Mouse (Mus musculus): ENCODE results near the gene Lcmt1. TPM values are rescaled to one million over a fixed set of nuclear protein-coding genes. Genes with fewer than 3 reads are reported as not detected.

Lcmt1 gene
- total RNA-seq, 1 experiment from 2014 or later: 21.5 TPM

- ATAC-seq (replicated peaks; ENCODE audit: insufficient number of reproducible peaks, low FRiP score, low TSS enrichment, poor library complexity, severe bottlenecking): no peak
Observed at GRCm38 (mm10) chr7:123389686-123390280, 20.2 kb downstream of the Lcmt1 start.

- no peak for ATAC-seq (replicated peaks; ENCODE audit: insufficient number of reproducible peaks, low FRiP score, low TSS enrichment, poor library complexity, severe bottlenecking)
Observed at GRCm38 (mm10) chr7:123394271-123394670, 24.7 kb downstream of the Lcmt1 start.

GRCm38 (mm10) chr7:123396900-123397299, 27.3 kb downstream of the Lcmt1 start:
- ATAC-seq (replicated peaks; ENCODE audit: insufficient number of reproducible peaks, low FRiP score, low TSS enrichment, poor library complexity, severe bottlenecking): no peak

- ATAC-seq (replicated peaks; ENCODE audit: insufficient number of reproducible peaks, low FRiP score, low TSS enrichment, poor library complexity, severe bottlenecking): peak; percentile 66
Observed at GRCm38 (mm10) chr7:123397369-123397768, 27.8 kb downstream of the Lcmt1 start.

GRCm38 (mm10) chr7:123397931-123398330, 28.3 kb downstream of the Lcmt1 start:
- ATAC-seq (replicated peaks; ENCODE audit: insufficient number of reproducible peaks, low FRiP score, low TSS enrichment, poor library complexity, severe bottlenecking): no peak

- no peak; the same call in 1 of the 2 replicates for ATAC-seq (replicated peaks; ENCODE audit: insufficient number of reproducible peaks, low FRiP score, low TSS enrichment, poor library complexity, severe bottlenecking)
Observed at GRCm38 (mm10) chr7:123398828-123399227, 29.2 kb downstream of the Lcmt1 start.

- no peak for ATAC-seq (replicated peaks; ENCODE audit: insufficient number of reproducible peaks, low FRiP score, low TSS enrichment, poor library complexity, severe bottlenecking)
Observed at GRCm38 (mm10) chr7:123399286-123399685, 29.7 kb downstream of the Lcmt1 start.

- ATAC-seq (replicated peaks; ENCODE audit: insufficient number of reproducible peaks, low FRiP score, low TSS enrichment, poor library complexity, severe bottlenecking): no peak
Observed at GRCm38 (mm10) chr7:123401121-123401520, 31.5 kb downstream of the Lcmt1 start.

- ATAC-seq (replicated peaks; ENCODE audit: insufficient number of reproducible peaks, low FRiP score, low TSS enrichment, poor library complexity, severe bottlenecking): no peak
Observed at GRCm38 (mm10) chr7:123404198-123404597, 34.6 kb downstream of the Lcmt1 start.

- ATAC-seq (replicated peaks; ENCODE audit: insufficient number of reproducible peaks, low FRiP score, low TSS enrichment, poor library complexity, severe bottlenecking): no peak
Observed at GRCm38 (mm10) chr7:123405619-123406018, 36.0 kb downstream of the Lcmt1 start.

- ATAC-seq (replicated peaks; ENCODE audit: insufficient number of reproducible peaks, low FRiP score, low TSS enrichment, poor library complexity, severe bottlenecking): no peak
Observed at GRCm38 (mm10) chr7:123406988-123407387, 37.4 kb downstream of the Lcmt1 start.

- peak; percentile 38; the same call in 1 of the 2 replicates for ATAC-seq (replicated peaks; ENCODE audit: insufficient number of reproducible peaks, low FRiP score, low TSS enrichment, poor library complexity, severe bottlenecking)
Observed at GRCm38 (mm10) chr7:123410502-123410901, 40.9 kb downstream of the Lcmt1 start.

- ATAC-seq (replicated peaks; ENCODE audit: insufficient number of reproducible peaks, low FRiP score, low TSS enrichment, poor library complexity, severe bottlenecking): peak; percentile 97
Observed at GRCm38 (mm10) chr7:123411109-123411508, 41.5 kb downstream of the Lcmt1 start.

- no peak for ATAC-seq (replicated peaks; ENCODE audit: insufficient number of reproducible peaks, low FRiP score, low TSS enrichment, poor library complexity, severe bottlenecking)
Observed at GRCm38 (mm10) chr7:123412143-123412542, 42.6 kb downstream of the Lcmt1 start.

GRCm38 (mm10) chr7:123416803-123417202, 47.2 kb downstream of the Lcmt1 start:
- no peak for ATAC-seq (replicated peaks; ENCODE audit: insufficient number of reproducible peaks, low FRiP score, low TSS enrichment, poor library complexity, severe bottlenecking)

GRCm38 (mm10) chr7:123417661-123418060, 48.1 kb downstream of the Lcmt1 start:
- no peak for ATAC-seq (replicated peaks; ENCODE audit: insufficient number of reproducible peaks, low FRiP score, low TSS enrichment, poor library complexity, severe bottlenecking)

GRCm38 (mm10) chr7:123419984-123420383, 50.4 kb downstream of the Lcmt1 start:
- ATAC-seq (replicated peaks; ENCODE audit: insufficient number of reproducible peaks, low FRiP score, low TSS enrichment, poor library complexity, severe bottlenecking): no peak

- ATAC-seq (replicated peaks; ENCODE audit: insufficient number of reproducible peaks, low FRiP score, low TSS enrichment, poor library complexity, severe bottlenecking): no peak
Observed at GRCm38 (mm10) chr7:123421958-123422357, 52.4 kb downstream of the Lcmt1 start.

- no peak for ATAC-seq (replicated peaks; ENCODE audit: insufficient number of reproducible peaks, low FRiP score, low TSS enrichment, poor library complexity, severe bottlenecking)
Observed at GRCm38 (mm10) chr7:123424281-123424680, 54.7 kb downstream of the Lcmt1 start.

- no peak for ATAC-seq (replicated peaks; ENCODE audit: insufficient number of reproducible peaks, low FRiP score, low TSS enrichment, poor library complexity, severe bottlenecking)
Observed at GRCm38 (mm10) chr7:123425134-123425757, 55.7 kb downstream of the Lcmt1 start.

Measured in monocyte, adult 5-6 weeks (primary cell).